Mouse (Mus musculus): ENCODE data around the gene Fbrs. TPM values are rescaled to one million over a fixed set of nuclear protein-coding genes. Genes with fewer than 3 reads are reported as not detected.
"Not testable (repeated sequence)": the region's sequence is repeated elsewhere in the genome, so short reads cannot be mapped to it uniquely, and the experiment has no call there.

Gene Fbrs
- polyA plus RNA-seq, 1 experiment from 2014 or later, result 8.9 TPM

DNA sequence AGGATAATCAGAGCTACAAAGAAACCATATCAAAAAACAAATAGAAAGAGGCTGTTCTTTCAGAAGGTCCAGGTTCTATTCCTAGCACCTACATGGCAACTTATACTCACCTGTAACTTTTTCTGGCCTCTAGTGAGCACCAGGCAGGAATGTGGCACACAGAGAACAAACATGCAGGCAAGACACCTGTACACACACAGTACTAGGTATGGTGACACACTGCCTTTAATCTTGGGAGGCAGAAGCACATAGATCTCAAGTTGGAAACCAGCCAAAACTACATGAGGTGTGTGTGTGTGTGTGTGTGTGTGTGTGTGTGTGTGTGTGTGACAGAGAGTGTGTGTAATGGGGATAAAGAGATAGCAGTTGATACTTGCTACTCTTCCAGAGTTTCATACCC lies 15.6 kb downstream of the Fbrs start:
- Histone ChIP-seq H3K9ac (replicated peaks; ENCODE audit: low read length) (no peak overlapping the region), H3K36me3 (replicated peaks; ENCODE audit: control insufficient read depth, insufficient read depth, low read depth, low read length) (peaks cover 3% of the 10 kb centered on the region), H3K4me2 (ENCODE audit: low read depth, low read length) (no peak overlapping the region), H3K4me1 (ENCODE audit: control insufficient read depth, insufficient read depth, low read length) (no peaks in the 10 kb centered on the region), H3K27ac (replicated peaks; ENCODE audit: low read depth, low read length) (no peak overlapping the region), H3K27me3 (ENCODE audit: control insufficient read depth, insufficient read depth, low read length) (no peaks in the 10 kb centered on the region), H3K9me3 (replicated peaks; ENCODE audit: control insufficient read depth, low read length) (no peaks in the 10 kb centered on the region), H3K4me3 (ENCODE audit: low read depth, low read length) (no peak overlapping the region)
- ATAC-seq (replicated peaks; ENCODE audit: insufficient number of reproducible peaks, low FRiP score, low TSS enrichment, low read depth) (no peak), DNase-seq (ENCODE audit: low spot score) (no peak)

- Histone ChIP-seq H3K27ac (replicated peaks; ENCODE audit: low read depth, low read length) (no peak overlapping the region), H3K36me3 (replicated peaks; ENCODE audit: control insufficient read depth, insufficient read depth, low read depth, low read length) (no peaks in the 10 kb centered on the region), H3K9me3 (replicated peaks; ENCODE audit: control insufficient read depth, low read length) (no peaks in the 10 kb centered on the region), H3K27me3 (ENCODE audit: control insufficient read depth, insufficient read depth, low read length) (no peaks in the 10 kb centered on the region), H3K4me1 (ENCODE audit: control insufficient read depth, insufficient read depth, low read length) (no peaks in the 10 kb centered on the region), H3K4me2 (ENCODE audit: low read depth, low read length) (no peak overlapping the region), H3K9ac (replicated peaks; ENCODE audit: low read length) (no peak overlapping the region), H3K4me3 (ENCODE audit: low read depth, low read length) (no peak overlapping the region)
- no peak for DNase-seq (ENCODE audit: low spot score)
- WGBS, result 84% methylated on average over 2 of the region's 2 CpGs
- ATAC-seq (replicated peaks; ENCODE audit: insufficient number of reproducible peaks, low FRiP score, low TSS enrichment, low read depth), result no peak
These were observed 18.4 kb downstream of the Fbrs start for GRCm38 (mm10) chr7:127497382-127497781.

DNA sequence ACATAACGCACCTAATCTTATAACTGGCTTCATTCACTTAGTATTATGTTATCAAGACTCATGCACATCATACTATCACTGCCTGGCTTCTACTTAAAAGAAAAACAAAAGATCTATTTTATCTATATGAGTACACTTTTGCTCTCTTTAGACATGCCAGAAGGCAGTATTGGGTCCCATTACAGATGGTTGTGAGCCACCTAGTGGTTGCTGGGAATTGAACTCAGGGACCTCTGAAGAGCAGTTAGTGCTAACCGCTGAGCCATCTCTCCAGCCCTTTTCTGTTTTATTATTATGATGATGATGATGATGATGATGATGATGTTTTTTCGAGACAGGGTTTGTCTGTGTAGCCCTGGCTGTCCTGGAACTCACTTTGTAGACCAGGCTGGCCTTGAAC lies 19.4 kb downstream of the Fbrs start:
- 43% methylated on average over 3 of the region's 3 CpGs for WGBS
- H3K9me3 ChIP-seq (replicated peaks; ENCODE audit: control insufficient read depth, low read length), result no peaks in the 10 kb centered on the region
- no peaks in the 10 kb centered on the region for H3K36me3 ChIP-seq (replicated peaks; ENCODE audit: control insufficient read depth, insufficient read depth, low read depth, low read length)

DNA sequence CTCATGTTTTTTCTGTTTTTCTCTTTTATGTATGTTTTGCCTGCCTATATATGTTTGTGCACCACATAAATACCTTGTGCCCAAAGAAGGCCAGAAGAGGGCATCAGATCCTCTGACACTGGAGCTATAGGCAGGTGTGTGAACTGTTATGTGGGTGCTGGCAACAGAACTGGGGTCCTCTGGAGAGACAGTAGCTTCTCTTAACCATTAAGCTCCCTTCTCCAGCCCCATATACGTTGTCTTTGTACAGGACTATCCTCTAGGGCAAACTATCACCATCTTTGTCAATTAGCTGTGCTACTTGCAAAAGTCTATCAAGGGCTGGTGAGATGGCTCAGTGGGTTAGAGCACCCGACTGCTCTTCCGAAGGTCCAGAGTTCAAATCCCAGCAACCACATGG lies 29.3 kb downstream of the Fbrs start:
- DNase-seq (ENCODE audit: low spot score) (no peak), ATAC-seq (replicated peaks; ENCODE audit: insufficient number of reproducible peaks, low FRiP score, low TSS enrichment, low read depth) (no peak)
- H3K27ac ChIP-seq (replicated peaks; ENCODE audit: low read depth, low read length), result no peak overlapping the region
- no peak overlapping the region for H3K9ac ChIP-seq (replicated peaks; ENCODE audit: low read length)
- 94% methylated on average over 3 of the region's 3 CpGs for WGBS
- no peaks in the 10 kb centered on the region for H3K9me3 ChIP-seq (replicated peaks; ENCODE audit: control insufficient read depth, low read length)
- no peaks in the 10 kb centered on the region for H3K27me3 ChIP-seq (ENCODE audit: control insufficient read depth, insufficient read depth, low read length)
- no peak overlapping the region for H3K4me2 ChIP-seq (ENCODE audit: low read depth, low read length)
- no peaks in the 10 kb centered on the region for H3K36me3 ChIP-seq (replicated peaks; ENCODE audit: control insufficient read depth, insufficient read depth, low read depth, low read length)
- H3K4me3 ChIP-seq (ENCODE audit: low read depth, low read length), result no peak overlapping the region
- H3K4me1 ChIP-seq (ENCODE audit: control insufficient read depth, insufficient read depth, low read length), result no peaks in the 10 kb centered on the region

More for the DNA sequence above, 19.4 kb downstream of the Fbrs start:
- ATAC-seq (replicated peaks; ENCODE audit: insufficient number of reproducible peaks, low FRiP score, low TSS enrichment, low read depth) (no peak), DNase-seq (ENCODE audit: low spot score) (peak; percentile 54)
- Histone ChIP-seq H3K4me3 (ENCODE audit: low read depth, low read length) (no peak overlapping the region), H3K4me1 (ENCODE audit: control insufficient read depth, insufficient read depth, low read length) (no peaks in the 10 kb centered on the region), H3K27ac (replicated peaks; ENCODE audit: low read depth, low read length) (no peak overlapping the region), H3K9ac (replicated peaks; ENCODE audit: low read length) (no peak overlapping the region), H3K27me3 (ENCODE audit: control insufficient read depth, insufficient read depth, low read length) (no peaks in the 10 kb centered on the region), H3K4me2 (ENCODE audit: low read depth, low read length) (no peak overlapping the region)

- WGBS, result 96% methylated on average over 3 of the region's 4 CpGs
- H3K27ac ChIP-seq (replicated peaks; ENCODE audit: low read depth, low read length); H3K4me2 ChIP-seq (ENCODE audit: low read depth, low read length); H3K36me3 ChIP-seq (replicated peaks; ENCODE audit: control insufficient read depth, insufficient read depth, low read depth, low read length); H3K4me3 ChIP-seq (ENCODE audit: low read depth, low read length); H3K9me3 ChIP-seq (replicated peaks; ENCODE audit: control insufficient read depth, low read length); ATAC-seq (replicated peaks; ENCODE audit: insufficient number of reproducible peaks, low FRiP score, low TSS enrichment, low read depth); H3K4me1 ChIP-seq (ENCODE audit: control insufficient read depth, insufficient read depth, low read length); H3K9ac ChIP-seq (replicated peaks; ENCODE audit: low read length); DNase-seq (ENCODE audit: low spot score); H3K27me3 ChIP-seq (ENCODE audit: control insufficient read depth, insufficient read depth, low read length): not testable (repeated sequence)
These were observed 30.8 kb downstream of the Fbrs start for GRCm38 (mm10) chr7:127509830-127510229.

GRCm38 (mm10) chr7:127511241-127511640 lies 32.2 kb downstream of the Fbrs start:
- no peak for ATAC-seq (replicated peaks; ENCODE audit: insufficient number of reproducible peaks, low FRiP score, low TSS enrichment, low read depth)
- 35% methylated on average over 8 of the region's 8 CpGs for WGBS
- Histone ChIP-seq H3K27ac (replicated peaks; ENCODE audit: low read depth, low read length) (0 out of 2 replicates have a peak overlapping the region, but pooled peaks have one; percentile 95), H3K4me3 (ENCODE audit: low read depth, low read length) (peak overlapping the region; percentile 80), H3K9me3 (replicated peaks; ENCODE audit: control insufficient read depth, low read length) (no peaks in the 10 kb centered on the region), H3K4me1 (ENCODE audit: control insufficient read depth, insufficient read depth, low read length) (no peaks in the 10 kb centered on the region), H3K36me3 (replicated peaks; ENCODE audit: control insufficient read depth, insufficient read depth, low read depth, low read length) (no peaks in the 10 kb centered on the region; the same call in 1 of the 2 replicates), H3K9ac (replicated peaks; ENCODE audit: low read length) (no peak overlapping the region), H3K4me2 (ENCODE audit: low read depth, low read length) (peak overlapping the region; percentile 3; the same call in 1 of the 2 replicates), H3K27me3 (ENCODE audit: control insufficient read depth, insufficient read depth, low read length) (no peaks in the 10 kb centered on the region)
- peak; percentile 49 for DNase-seq (ENCODE audit: low spot score)

GRCm38 (mm10) chr7:127511808-127512230 lies 32.8 kb downstream of the Fbrs start, which contains the start of gene Srcap:
Gene Srcap, plus strand, starts transcription at chr7:127511983.
- Histone ChIP-seq H3K4me3 (ENCODE audit: low read depth, low read length) (peak within 1 kb of the TSS; percentile 80), H3K4me1 (ENCODE audit: control insufficient read depth, insufficient read depth, low read length) (no peaks in the 10 kb centered on the region), H3K36me3 (replicated peaks; ENCODE audit: control insufficient read depth, insufficient read depth, low read depth, low read length) (no peaks in the 10 kb centered on the region; the same call in 1 of the 2 replicates), H3K9me3 (replicated peaks; ENCODE audit: control insufficient read depth, low read length) (no peaks in the 10 kb centered on the region), H3K27ac (replicated peaks; ENCODE audit: low read depth, low read length) (peak within 1 kb of the TSS; percentile 95), H3K4me2 (ENCODE audit: low read depth, low read length) (peak within 1 kb of the TSS; percentile 59), H3K27me3 (ENCODE audit: control insufficient read depth, insufficient read depth, low read length) (no peaks in the 10 kb centered on the region), H3K9ac (replicated peaks; ENCODE audit: low read length) (peak within 1 kb of the TSS; percentile 77)
- under 1% methylated on average over 37 of the region's 37 CpGs for WGBS
- DNase-seq (ENCODE audit: low spot score) (peak; percentile 98), ATAC-seq (replicated peaks; ENCODE audit: insufficient number of reproducible peaks, low FRiP score, low TSS enrichment, low read depth) (peak; percentile 98)

- Histone ChIP-seq H3K4me1 (ENCODE audit: control insufficient read depth, insufficient read depth, low read length) (no peaks in the 10 kb centered on the region), H3K27ac (replicated peaks; ENCODE audit: low read depth, low read length) (peak overlapping the region; percentile 95), H3K36me3 (replicated peaks; ENCODE audit: control insufficient read depth, insufficient read depth, low read depth, low read length) (peaks cover 2% of the 10 kb centered on the region; the same call in 1 of the 2 replicates), H3K9ac (replicated peaks; ENCODE audit: low read length) (peak overlapping the region; percentile 77), H3K4me2 (ENCODE audit: low read depth, low read length) (peak overlapping the region; percentile 59), H3K4me3 (ENCODE audit: low read depth, low read length) (peak overlapping the region; percentile 80), H3K9me3 (replicated peaks; ENCODE audit: control insufficient read depth, low read length) (no peaks in the 10 kb centered on the region), H3K27me3 (ENCODE audit: control insufficient read depth, insufficient read depth, low read length) (no peaks in the 10 kb centered on the region)
- ATAC-seq (replicated peaks; ENCODE audit: insufficient number of reproducible peaks, low FRiP score, low TSS enrichment, low read depth) (peak; percentile 74), DNase-seq (ENCODE audit: low spot score) (peak; percentile 95)
- under 1% methylated on average over 62 of the region's 93 CpGs for WGBS
These were observed 33.4 kb downstream of the Fbrs start for GRCm38 (mm10) chr7:127512231-127513015.

Data from embryonic facial prominence, embryonic 11.5 days (tissue).